Mouse (Mus musculus) CD4-positive naive resting alpha-beta T cell, adult 57 days (primary cell): Measurements from ENCODE around the gene Olfr1313. TPM values are rescaled to one million over a fixed set of nuclear protein-coding genes. Genes with fewer than 3 reads are reported as not detected.

Experiments
- total RNA-seq: library from RNA; stranded (reverse); gene quantifications from one replicate; pipeline ENCODE4 v1.2.4, GENCODE M21; 2023

Olfr1313 gene
- total RNA-seq, result not detected

DNA sequence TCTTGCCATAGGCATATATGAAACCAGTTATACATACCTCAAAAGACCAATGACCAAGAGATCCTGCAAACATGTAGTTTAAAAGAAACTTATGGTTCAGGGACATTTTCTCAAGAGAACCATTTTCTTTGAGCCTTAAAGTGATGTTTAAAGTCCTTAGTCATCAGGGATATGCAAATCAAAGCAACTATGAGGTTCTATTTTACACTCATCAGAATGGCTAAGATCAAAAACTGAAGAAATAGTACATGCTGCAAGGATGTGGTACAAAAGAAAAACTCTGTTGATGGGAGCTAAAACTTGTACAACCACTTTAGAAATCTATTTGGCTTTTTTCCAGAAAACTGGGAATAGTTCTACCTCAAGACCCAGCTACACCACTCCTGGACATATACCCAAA is at the start of gene Olfr1313:
Gene Olfr1313, minus strand, starts transcription at position 101 of the 400 bp plus-strand sequence.

GRCm38 (mm10) chr2:112115340-112115739 is 37.7 kb upstream of the Olfr1313 start, which contains the start of gene Olfr1315-ps1:
TSS of gene Olfr1315-ps1 (minus strand) at chr2:112115440.

DNA sequence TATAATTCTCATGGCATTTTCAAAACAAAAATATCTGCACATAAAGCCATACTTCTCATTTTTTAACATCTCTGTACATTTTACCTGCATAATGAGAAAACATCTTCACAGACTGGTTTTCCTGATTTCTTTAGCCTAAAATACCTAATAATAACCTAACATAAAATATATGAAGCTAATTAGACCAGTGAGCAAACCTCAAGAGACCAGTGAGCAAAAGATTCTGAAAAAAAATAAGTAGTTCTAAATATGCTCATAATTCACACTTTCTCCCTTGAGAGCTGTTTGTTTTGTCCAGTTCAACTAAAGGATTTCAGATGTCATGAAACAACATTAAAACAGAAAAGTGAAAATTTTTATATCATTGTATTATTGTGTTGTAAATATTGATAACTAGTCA is 19.0 kb upstream of the Olfr1313 start, which contains the start of gene Olfr1314:
Gene Olfr1314, minus strand, starts transcription at position 101 of the 400 bp plus-strand sequence.

GRCm38 (mm10) chr2:112050138-112050537 is 27.5 kb downstream of the Olfr1313 start, which contains the start of gene Olfr1312:
TSS of gene Olfr1312 (minus strand) at chr2:112050238.

DNA sequence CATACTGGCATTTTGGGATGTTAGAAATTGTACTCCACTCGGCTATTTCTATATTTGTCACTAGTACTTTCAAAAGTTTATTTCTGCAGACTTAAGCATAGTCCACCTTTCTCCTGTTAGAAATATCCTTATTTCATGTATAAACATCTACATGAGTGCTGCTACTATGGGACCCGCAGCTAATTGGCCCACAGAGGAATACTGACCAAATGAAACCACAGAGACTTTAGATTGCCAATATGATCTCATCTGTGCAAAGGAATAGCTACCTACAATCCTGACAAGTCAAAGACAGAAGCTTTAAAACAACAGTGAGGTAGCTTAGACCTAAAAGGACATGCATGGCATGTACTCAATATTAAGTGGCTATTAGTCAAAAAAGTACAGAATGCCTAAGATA is 53.3 kb downstream of the Olfr1313 start, which contains the start of gene Olfr1311:
Gene Olfr1311, minus strand, starts transcription at position 101 of the 400 bp plus-strand sequence.

Other genes with a start within 250 kb of the Olfr1313 start
- not detected for gene Olfr1305, start 200.7 kb downstream of the Olfr1313 start, total RNA-seq
- not detected for gene Olfr1306, start 161.6 kb downstream of the Olfr1313 start, total RNA-seq
- 0.12 TPM for gene Olfr1307, start 128.4 kb downstream of the Olfr1313 start, total RNA-seq
- not detected for gene Olfr1308, start 112.9 kb downstream of the Olfr1313 start, total RNA-seq
- not detected for gene Olfr1309, start 87.6 kb downstream of the Olfr1313 start, total RNA-seq
- gene Olfr1310, start 65.1 kb downstream of the Olfr1313 start, total RNA-seq, result not detected
- gene Olfr1311, start 53.4 kb downstream of the Olfr1313 start, total RNA-seq, result not detected
- not detected for gene Olfr1312, start 27.6 kb downstream of the Olfr1313 start, total RNA-seq
- gene Olfr1314, start 18.9 kb upstream of the Olfr1313 start, total RNA-seq, result not detected
- not detected for gene Olfr1315-ps1, start 37.6 kb upstream of the Olfr1313 start, total RNA-seq
- gene Olfr1316, start 57.1 kb upstream of the Olfr1313 start, total RNA-seq, result not detected
- gene Olfr1317, start 62.5 kb upstream of the Olfr1313 start, total RNA-seq, result not detected
- gene Olfr1318, start 76.4 kb upstream of the Olfr1313 start, total RNA-seq, result not detected
- gene Lpcat4, start 161.6 kb upstream of the Olfr1313 start, total RNA-seq, result 58.1 TPM
- gene Nutm1, start 181.4 kb upstream of the Olfr1313 start, total RNA-seq, result not detected
- 74.2 TPM for gene Nop10, start 184.1 kb upstream of the Olfr1313 start, total RNA-seq
- gene Slc12a6, start 188.0 kb upstream of the Olfr1313 start, total RNA-seq, result 119 TPM
- not detected for gene Gm21985, start 188.5 kb upstream of the Olfr1313 start, total RNA-seq